Mouse (Mus musculus) neural tube, embryonic 10.5 days (tissue): ENCODE measurements around the gene Gm973.

Experiments
- DNase-seq: peaks from one replicate; pipeline ENCODE4 v3.0.0-alpha.2; 2017; ENCODE audit warnings: low spot score; ENCODE audit errors: extremely low spot score

Gene Gm973

GRCm38 (mm10) chr1:59683926-59684818 is 168.1 kb downstream of the Gm973 start:
- DNase-seq, result no peak

- peak; percentile 89 for DNase-seq
Observed at GRCm38 (mm10) chr1:59684819-59685755, 169.0 kb downstream of the Gm973 start, which contains the start of gene Nop58. Nop58 (plus strand) TSS chr1:59684971.
